Mouse (Mus musculus): ENCODE results near the gene Kdm5b.

GRCm38 (mm10) chr1:134625325-134625724, 65.4 kb downstream of the Kdm5b start:
- TF ChIP-seq CTCF (IDR thresholded peaks at IDR 0.05; ENCODE audit: low read depth, low read length) (no peak), POLR2AphosphoS5 (IDR thresholded peaks at IDR 0.05; ENCODE audit: insufficient replicate concordance, low read depth, low read length) (no peak)

All from G1E (cell line).